Mouse (Mus musculus) liver, adult (tissue): ENCODE measurements around the gene Gm42957.

Experiments used
- GATA4 ChIP-seq: IDR thresholded peaks from 2 replicates; pipeline ENCODE4 v1.6.1; 2014; ENCODE audit warnings: mild to moderate bottlenecking, low read length; ENCODE audit not compliant: insufficient replicate concordance

Gene Gm42957

GRCm38 (mm10) chr3:96662731-96663316, 27.6 kb downstream of the Gm42957 start:
- TF ChIP-seq GATA4, result no peak

- TF ChIP-seq GATA4, result no peak
Observed at GRCm38 (mm10) chr3:96663432-96664239, 28.4 kb downstream of the Gm42957 start.

- TF ChIP-seq GATA4, result no peak
Observed at GRCm38 (mm10) chr3:96666916-96667315, 31.6 kb downstream of the Gm42957 start.

GRCm38 (mm10) chr3:96667316-96667715, 32.0 kb downstream of the Gm42957 start:
- no peak for TF ChIP-seq GATA4

DNA sequence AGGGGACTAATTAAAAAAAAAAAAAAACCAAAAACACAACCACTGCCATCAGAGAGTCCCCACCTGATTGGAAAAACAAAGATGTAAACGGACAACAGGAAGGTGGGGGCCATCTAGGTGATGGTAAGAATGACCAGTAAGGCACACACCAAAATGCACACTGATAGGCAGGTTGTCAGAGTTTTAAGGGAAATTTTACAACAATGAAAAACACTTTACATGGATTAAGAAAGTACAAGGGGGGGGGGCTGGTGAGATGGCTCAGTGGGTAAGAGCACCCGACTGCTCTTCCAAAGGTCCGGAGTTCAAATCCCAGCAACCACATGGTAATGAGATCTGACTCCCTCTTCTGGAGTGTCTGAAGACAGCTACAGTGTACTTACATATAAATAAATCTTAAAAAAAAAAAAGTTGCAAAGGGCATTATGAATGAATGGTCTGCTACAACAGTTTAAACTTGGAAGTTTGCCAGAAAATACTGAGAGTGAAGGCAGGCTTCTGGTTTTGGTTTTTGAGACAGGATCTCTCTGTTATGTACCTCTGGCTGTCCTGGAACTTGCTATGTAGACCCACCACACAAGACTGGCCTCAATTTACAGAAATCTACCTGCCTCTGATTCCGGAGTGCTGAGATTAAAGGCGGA, 33.3 kb downstream of the Gm42957 start:
- TF ChIP-seq GATA4, result no peak

DNA sequence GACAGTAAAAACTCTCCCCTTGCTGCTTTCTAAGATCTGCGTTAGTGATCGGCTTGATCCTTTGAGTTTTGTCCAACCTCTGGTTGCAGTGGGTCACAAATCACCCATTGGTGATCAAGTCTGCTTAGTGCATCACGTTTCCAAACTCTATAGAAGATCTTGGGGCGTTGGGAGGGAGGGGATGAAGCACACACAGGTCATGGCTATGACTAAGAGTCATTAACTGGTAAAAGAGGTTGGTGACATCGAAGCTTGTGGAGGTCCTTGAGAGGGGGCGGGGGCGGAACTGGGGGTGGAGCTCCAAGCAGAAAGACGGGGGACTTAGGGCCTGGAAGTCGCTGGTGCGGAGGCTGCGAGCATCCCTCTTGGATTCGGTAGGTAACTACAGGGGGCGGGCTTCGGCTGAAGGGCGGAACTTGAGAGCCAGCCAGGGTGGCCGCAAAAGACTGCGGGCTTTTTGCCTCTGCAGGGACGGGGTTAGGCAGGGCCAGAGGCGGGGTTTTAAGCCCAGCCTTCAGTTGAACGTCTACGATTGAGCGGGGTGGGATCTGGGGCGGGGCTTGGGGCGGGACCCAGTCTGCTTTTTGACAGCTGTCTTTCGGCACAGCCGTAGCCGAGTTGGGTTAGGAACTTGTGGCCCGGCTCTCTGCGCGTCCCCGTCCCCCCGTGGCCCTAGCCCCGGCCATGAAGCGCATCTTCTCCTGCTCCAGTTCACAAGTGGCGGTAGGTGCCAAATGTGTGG, 34.6 kb downstream of the Gm42957 start, which contains the start of gene Ankrd35:
TSS of gene Ankrd35 (plus strand) at position 405 of the 742 bp plus-strand sequence.
- TF ChIP-seq GATA4, result no peak

DNA sequence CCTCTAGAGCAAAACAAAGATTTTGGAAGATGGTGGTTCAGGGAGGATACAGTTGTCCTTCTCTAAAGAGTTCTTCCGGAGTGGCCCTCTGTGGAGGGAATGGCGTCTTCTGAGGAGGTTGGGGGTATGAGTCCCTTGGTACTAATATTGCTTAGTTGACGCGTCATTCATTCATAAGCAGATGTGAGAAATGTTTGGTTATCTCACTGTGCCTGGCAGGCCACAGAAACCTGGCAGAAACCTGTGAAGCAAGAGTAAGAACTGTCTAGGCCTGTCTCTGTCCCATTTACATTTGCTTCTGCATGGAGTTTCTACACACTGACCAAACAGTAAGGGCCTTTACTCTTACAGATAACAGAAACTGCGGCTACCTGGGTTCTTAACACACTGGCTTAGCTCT, 36.2 kb downstream of the Gm42957 start:
- no peak for TF ChIP-seq GATA4

- TF ChIP-seq GATA4, result no peak
Observed at GRCm38 (mm10) chr3:96673514-96673913, 38.2 kb downstream of the Gm42957 start.

DNA sequence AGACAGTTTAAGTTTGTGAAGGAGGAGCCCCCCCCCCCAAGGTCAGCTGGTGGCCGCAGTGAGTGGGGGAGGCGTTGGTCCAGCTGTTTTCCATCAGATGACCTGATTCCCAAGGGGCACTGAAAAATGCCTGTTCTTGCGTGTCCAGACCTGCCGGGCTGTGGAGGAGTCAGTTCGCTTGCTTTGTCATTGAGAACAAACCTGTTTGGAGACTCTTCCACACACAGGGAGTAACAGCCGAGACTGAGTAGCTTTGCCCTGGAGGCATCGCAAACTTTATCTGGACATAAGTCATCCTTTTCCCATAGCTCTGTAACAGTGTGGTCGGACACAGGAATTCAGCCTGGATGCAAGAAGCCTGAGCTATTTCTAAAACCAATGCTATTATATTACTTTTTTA, 39.2 kb downstream of the Gm42957 start:
- TF ChIP-seq GATA4, result no peak

GRCm38 (mm10) chr3:96675171-96675570, 39.9 kb downstream of the Gm42957 start:
- no peak for TF ChIP-seq GATA4

DNA sequence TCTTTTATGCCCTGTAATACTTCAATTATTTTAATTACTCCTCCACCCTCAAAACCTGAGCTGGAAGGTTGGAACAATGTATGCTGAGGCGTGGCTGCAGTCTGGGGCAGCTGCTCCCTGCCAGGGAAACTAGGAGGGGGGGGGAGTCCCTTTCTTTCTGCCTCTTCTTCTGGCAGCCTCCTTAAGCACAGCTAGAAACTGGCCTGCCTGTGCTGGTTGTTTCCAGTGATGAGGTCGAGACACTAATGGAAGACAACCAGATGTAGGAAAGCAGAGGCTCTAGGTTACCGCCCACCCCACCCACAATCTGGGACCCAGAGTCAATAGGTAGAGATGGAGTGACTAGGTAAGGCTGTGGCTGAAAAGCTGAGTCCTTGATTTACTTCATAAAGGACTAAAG, 40.4 kb downstream of the Gm42957 start:
- no peak for TF ChIP-seq GATA4

GRCm38 (mm10) chr3:96678456-96678855, 43.2 kb downstream of the Gm42957 start:
- no peak for TF ChIP-seq GATA4

GRCm38 (mm10) chr3:96679159-96679674, 43.9 kb downstream of the Gm42957 start:
- no peak for TF ChIP-seq GATA4

- TF ChIP-seq GATA4, result no peak
Observed at GRCm38 (mm10) chr3:96680269-96680956, 45.1 kb downstream of the Gm42957 start.

DNA sequence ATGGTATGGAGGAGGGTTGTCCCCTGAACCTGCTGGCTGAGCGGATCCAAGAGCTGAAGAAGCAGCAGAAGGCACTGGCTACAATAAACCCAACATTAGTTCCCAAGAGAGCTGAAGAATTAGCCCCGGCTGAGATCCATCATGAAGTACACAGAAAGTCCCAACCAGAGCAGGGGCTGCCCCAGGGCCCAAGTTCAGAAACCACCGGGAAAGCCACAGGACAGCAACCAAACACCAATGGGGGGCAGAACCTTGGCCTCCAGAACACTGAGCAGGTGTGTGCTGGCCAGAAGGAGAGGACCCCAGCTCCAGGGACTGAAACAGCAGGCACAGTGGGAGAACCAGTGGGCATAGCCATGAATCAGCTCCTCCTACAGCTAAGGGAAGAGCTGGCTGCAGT, 48.2 kb downstream of the Gm42957 start:
- TF ChIP-seq GATA4, result no peak
